Mouse (Mus musculus) urinary bladder, adult 2 months (tissue): Measurements from ENCODE around the gene Herpud1. TPM values are rescaled to one million over a fixed set of nuclear protein-coding genes. Genes with fewer than 3 reads are reported as not detected.
"Not testable (repeated sequence)": the region's sequence is repeated elsewhere in the genome, so short reads cannot be mapped to it uniquely, and the experiment has no call there.

Experiments used
- DNase-seq: peaks from one replicate; pipeline ENCODE4 v3.0.0; 2022; ENCODE audit warnings: low spot score
- polyA plus RNA-seq: library from polyadenylated mRNA; depleted of rRNA; stranded (reverse); fragments of >200 nt; gene quantifications from 2 replicates; pipeline ENCODE4 v1.2.3, GENCODE M21; 2012

The Herpud1 gene
- polyA plus RNA-seq, 1 experiment: 325 TPM

DNA sequence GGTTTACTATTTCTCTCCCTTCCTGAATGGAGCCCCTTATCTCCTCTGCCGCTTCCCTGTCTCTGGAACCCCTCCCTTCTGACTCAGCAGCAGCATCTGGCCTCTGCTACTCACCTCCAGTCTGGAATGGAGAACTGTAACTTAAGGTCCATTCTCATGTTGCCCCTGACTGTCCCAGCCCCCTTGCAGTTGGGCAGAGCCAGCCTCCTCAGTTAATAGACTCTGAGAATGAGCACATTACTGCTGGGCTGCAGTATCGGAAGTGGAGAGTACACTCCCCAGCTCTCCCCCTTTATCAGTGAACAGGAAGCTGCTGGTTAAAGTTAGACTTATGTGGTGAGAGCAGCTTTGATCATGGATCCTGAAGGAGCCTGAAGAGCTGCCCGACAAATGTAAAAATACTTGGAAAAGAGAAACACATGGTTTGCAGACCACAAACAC, 10.7 kb upstream of the Herpud1 start:
- no peak for DNase-seq

DNA sequence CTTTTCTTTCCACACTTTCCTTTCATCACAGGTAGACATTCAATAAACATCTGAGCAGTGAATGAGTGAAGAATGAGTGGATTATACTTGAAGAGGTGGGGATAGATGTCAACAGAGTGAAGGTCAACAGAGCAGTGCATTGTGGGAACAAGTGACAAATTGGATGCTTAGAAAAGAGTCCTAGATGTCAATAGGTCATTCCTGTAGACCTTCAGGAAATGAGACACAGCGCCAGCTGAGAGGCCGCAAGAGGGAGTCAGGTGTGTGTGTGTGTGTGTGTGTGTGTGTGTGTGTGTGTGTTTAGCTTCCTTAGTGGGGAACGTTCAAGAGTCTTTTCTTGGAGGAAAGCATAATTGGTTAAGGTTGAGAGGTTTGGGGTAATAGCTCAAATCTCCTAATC, 10.1 kb upstream of the Herpud1 start:
- no peak for DNase-seq

DNA sequence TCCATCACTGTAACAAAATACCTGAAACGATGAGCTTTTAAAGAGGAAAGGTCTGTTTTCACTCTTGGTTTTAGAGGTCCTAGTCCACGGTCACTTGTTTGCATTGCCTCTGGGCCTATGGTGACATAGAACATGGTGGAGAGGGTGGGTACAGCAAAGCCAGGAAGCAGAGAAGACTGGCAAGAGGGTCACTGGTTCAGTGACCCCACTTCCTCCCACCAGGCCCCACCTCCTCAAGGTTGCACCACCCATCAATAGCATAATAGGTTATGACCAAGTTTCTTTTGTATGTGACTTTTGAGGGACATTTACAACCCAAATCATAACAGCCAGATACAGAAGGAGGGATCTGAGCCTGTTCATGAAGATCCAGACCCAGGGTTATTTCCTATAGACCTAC, 9.7 kb upstream of the Herpud1 start:
- DNase-seq: no peak

DNA sequence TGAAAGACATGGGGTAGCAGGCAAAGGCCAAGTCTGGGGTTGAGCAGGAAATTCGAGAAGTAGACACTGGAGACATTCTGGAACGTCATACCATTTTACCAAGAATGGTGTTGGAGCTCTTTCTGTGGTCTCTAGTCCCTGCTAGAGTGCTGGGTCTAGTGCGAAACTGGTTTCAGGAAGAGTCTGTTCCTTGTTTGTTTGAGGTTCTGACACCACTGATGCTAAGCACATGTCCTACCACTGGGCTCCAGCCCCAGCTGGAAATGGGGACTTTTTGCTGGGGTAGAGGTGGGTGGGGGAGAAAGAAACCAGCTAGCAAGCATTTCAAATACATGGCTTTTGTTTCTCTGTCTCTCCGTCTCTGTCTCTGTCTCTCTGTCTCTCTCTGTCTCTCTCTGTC, 9.2 kb upstream of the Herpud1 start:
- DNase-seq: no peak

DNA sequence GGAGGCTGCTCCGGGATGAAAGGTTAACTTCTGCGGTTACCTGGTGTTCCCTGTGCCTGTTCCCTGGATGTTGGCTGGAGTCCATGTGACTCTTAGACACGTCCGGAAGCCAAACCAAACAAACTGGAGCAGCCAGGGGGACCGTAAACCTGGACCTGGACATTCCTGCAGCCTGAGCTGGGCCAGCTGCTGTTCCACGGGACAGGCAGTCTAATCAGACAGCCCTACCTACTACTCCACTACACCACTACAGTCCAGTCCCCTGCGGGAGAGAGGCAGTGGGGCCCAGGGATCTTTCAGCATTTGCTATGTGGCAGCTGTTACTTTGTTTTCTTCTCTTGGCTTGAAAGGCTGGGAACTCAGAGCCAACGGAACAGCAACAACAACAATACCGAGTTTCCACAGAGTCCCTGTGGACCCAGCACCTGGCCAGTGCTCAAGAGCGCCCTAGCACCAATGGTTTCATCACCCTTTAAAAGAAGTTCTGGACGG, 8.5 kb upstream of the Herpud1 start:
- DNase-seq: no peak

DNA sequence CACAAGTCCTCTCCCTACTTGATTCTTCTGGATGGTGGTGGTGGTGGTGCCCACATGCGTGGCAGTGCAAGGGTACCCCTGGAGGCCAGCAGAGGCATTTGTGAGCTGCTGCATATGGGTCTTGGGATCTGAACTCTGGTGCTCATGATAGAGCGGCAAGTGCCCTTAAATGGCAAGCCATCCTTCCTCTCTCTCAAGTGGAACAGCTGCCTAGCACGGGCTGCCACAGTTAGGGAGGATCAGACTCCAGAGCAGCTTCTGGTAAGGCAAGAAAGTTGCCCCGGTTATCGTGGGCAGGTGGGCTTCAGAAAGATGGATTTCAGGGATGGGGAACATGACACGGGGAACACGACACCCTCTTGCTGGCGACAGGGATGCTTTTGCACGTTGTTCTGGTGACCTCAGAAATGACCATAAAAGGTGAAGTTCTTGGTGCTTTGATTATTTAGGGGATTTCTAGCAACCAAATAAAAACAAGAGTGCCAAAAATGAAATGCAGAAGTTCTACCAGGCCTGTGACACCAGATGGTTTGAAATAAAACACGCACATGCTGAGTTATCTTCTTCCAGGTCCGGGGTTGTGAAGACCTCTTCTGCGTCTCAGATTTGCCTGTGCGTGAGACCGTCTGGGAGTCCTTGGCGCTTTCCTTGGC, 7.3 kb upstream of the Herpud1 start:
- DNase-seq: no peak

DNA sequence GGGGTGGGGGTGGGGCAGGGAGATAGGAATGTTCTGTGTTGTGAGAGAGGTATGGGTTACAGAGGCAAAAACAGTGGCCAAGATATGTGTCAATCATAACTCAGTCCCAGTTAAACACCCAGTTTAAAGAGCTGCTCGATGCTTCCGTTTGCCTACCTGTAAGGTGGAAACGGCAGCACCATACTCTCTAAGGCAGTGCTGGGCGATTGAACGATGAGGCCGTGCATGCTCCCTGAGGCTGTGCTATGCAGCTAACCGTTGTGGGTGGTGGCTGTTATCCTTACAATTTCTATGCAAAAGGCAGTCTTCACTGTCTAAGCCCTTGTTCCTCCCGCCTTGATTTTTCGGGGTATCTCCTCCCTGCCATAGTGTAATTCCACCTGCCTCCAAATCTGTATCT, 6.6 kb upstream of the Herpud1 start:
- no peak for DNase-seq

DNA sequence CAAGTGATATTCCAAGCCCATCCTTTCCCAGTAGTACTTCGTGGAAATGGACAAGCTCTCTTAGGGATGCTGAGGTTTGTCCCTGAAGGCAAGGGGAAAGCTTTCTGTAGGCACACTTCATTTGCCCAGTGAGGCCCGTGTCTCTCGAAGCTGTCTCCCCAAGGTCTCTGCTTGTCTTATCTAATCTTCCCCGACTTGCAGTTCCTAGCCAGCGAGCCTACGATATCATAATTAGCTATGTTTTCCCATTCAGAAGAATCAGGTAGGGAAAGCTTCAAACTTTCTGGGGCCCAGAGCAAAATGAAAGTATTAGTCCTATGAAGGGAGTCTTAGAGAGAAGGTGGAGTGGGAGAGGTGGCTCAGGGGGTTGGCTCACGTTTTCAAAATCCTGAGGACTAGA, 2.1 kb upstream of the Herpud1 start:
- no peak for DNase-seq

DNA sequence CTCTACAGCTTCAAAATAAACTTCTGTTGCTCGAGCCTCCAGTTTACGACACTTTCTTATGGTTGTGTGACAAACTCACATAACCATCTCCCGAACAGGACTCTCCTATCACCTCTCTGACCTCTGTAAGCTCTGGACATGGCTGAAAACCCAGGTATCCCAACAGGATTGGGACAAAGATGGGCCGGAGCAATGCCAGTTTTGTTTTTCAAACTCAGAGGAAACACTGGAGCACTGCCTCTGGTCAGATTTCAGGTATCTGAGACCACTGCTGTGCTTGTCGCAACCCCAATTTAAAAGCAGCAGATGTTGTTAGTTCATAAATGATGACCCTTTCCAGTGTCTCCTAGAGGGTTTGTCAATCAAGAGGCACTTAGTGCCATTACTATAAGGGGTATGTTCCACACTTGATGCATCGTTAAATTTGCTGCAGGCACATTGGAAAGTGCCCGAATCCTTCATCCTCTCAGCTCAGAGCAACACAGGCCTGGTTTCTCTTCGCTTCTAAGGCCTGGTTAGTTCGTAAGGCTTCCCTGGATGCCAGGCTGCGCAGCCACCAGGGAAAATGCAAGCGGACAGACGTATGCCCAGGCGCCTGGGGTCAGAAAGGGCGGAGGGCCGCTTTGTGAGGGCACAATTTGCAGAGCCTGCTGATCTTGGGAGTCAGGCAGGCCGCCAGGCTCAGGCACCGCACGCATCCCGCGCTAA, 578 bp upstream of the Herpud1 start:
- no peak for DNase-seq

DNA sequence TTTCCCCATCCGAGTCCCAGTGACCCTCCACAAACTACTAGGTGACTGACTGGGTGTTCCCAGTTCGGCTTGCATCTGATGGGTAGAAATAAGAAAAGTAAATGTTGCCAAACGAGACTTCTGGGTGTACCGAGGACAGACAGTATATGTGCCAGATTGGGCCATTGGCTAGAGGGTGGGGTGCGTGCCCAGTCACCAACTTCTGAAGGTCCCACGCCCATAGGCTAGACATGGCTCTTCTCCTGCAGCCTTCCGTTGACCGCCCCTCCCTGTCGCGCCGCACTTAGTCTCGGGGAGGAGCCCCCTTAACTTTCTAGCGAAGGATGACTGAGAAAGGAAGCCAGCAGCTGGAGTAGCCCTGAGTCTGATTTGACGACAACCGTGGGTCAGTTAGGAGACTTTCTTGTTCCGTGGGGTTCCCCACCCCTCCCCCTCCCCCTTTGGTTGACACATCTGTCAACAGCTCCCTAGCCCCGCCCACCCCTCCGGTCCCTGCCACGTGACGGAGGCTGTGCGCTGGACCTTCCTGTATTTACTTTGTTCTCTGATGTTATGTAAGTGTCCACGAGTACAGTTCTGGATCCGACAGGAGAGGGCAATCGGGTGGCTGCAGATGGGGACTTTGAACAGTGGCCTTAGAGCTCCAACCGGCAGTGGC, 918 bp downstream of the Herpud1 start:
- DNase-seq: peak; percentile 70

DNA sequence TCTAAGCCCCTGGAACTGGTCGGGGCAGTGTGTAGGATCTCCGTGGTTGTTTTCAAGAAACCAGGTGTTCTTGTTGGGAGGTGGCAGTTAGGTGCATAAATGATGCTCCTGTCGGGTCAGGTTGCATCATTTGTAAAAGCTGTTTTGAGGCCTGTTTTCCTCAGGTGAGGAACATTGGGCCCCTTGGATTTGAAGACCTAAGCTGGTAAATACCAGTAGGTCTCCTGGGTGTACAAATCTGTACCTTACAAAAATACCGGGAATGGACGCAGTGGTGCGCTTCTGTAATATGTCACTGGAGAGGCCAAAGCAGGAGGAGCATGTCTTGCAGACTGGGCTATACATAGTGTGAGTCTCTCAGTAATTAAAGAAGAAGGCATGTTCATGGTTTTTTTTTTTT, 1.5 kb downstream of the Herpud1 start:
- no peak for DNase-seq

DNA sequence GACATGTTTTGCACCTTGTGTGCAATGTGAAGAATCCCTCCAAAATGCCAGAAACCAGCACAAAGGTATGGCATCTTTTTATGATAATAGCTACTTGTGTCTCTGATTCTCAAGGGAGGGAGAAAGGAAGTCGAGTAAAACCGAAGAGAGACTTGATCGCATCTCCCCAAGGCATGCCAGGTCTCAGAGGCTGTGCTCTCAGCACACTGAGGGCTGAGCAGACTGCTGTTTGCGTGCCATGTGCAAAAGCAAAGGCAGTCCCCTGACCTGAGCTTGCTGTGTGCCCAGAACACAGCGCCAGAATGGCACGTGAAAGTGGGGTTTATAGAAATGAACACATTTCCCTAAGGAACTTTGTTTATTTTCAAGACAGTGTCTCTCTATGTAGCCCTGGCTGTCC, 3.3 kb downstream of the Herpud1 start:
- DNase-seq: no peak

DNA sequence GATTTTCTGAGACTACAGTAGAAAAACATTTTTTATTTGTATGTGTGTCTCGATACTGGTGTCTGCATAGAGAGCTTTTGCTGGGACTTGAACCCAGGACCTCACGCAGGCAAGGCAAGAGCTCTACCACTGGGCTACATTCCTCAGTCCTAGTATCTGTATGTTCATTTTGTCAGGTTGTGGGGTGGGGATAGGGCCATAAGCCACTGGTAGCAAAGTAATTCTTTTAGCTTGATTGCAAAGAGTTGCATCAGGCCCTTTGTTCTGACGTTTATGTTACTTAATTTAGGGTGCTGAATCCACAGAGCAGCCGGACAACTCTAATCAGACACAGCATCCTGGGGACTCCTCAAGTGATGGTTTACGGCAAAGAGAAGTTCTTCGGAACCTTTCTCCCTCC, 4.2 kb downstream of the Herpud1 start:
- no peak for DNase-seq

DNA sequence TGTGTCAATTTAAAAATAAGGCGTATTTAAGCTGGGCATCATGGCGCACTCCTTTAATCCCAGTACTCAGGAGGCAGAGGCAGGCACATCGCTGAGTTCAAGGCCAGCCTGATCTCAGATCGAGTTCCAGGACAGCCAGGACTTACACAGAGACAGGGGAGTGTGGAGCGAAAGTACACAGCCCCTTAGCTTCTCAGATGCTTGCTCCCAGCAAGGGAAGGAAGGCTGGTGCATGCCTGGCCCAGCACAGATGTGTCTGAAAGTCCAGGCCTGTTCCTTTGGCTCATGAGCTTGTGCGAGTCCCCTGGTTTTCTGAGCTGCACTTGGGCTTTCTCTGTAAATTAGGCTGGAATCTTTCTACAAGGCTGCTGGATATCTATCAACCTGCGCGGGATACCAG, 4.7 kb downstream of the Herpud1 start:
- no peak for DNase-seq

DNA sequence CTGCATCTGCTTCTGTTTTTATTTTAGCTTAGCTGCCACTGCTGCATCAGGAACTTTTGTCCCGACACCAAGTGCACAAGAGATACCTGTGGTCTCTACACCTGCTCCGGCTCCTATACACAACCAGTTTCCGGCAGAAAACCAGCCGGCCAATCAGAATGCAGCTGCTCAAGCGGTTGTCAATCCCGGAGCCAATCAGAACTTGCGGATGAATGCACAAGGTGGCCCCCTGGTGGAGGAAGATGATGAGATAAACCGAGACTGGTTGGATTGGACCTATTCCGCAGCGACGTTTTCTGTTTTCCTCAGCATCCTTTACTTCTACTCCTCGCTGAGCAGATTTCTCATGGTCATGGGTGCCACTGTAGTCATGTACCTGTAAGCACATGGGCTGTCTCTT, 5.9 kb downstream of the Herpud1 start:
- no peak for DNase-seq

DNA sequence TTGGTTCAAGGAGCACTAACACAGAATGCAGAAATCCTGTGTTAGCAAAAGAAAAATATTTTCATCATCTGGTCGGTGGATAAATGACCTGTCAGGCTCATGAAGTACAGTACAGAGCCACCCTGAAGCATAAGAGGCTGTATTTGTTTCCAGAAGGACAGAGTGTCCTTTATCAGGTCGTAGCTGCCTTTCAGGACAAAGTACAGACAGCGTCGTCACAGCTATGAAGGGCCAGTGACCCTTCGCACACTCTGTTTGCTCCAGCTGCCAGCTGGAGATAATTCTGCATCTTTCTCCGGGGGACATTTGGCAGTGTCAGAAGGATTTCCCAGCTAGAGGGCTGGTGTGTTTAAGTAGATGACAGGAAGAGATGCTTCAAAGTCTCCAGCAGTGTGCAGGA, 6.4 kb downstream of the Herpud1 start:
- no peak for DNase-seq

DNA sequence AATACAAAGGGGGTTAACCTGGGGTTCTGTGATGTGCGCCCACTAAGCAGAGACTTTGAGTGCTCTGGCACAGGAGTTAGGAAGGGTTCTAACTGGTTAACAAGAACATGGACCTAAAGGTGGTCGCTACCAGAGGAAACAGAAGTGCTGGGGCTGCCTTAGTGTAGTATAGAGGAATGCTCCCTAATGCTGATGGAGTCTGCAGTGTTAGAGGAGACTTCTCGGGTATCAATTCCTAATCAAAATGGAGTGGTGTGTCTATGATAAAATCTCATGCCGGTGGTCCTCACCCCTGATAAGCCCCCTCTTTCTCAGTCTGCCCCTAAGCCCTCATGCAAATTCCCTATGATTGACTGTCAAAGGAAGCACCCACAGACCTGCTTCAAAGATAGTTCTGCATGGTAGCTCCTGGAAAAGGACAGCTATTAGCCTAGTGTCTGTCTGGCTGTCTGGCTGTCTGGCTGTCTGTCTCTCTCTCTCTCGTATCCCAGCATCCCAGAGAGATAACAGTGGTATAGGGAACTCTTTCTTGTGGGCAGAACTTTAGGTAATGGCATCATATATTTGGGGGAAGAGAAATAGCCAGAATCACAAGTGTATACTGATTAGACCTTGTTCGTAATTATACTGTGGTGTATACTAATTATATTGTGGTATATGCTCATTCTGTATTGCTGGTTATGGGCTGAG, 9.8 kb downstream of the Herpud1 start:
- no peak for DNase-seq

DNA sequence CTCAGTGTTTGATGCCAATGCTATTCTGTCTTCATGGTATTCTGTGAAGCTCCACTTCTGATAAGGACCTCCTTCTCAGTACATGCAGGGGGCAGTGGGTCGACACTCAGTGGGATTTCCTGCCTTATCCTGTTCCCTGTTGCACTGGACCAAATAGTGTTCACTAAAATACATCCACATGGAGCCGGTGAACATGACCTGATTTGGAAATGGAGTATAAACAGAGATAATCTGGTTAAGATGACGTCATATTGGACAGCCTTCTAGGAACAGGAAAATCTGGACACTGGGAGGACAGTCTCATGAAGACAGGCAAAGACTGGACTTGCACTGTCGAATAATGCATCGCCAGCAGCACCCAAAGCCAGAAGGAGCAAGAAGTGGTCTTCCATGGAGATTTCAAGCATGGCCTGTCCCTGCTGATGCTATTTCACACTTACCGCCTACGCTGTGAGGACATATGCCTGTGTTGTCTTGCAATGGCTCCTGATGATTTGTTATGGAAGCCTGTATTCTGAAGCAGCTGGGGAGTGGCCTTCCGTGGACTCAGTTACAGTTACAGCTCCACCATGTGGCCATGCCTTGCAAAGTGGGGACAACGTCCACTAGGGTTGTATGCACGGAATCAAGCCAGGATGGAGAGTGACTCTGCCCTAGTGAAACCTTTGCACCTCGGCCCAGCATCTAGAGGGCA, 10.9 kb downstream of the Herpud1 start:
- no peak for DNase-seq

DNA sequence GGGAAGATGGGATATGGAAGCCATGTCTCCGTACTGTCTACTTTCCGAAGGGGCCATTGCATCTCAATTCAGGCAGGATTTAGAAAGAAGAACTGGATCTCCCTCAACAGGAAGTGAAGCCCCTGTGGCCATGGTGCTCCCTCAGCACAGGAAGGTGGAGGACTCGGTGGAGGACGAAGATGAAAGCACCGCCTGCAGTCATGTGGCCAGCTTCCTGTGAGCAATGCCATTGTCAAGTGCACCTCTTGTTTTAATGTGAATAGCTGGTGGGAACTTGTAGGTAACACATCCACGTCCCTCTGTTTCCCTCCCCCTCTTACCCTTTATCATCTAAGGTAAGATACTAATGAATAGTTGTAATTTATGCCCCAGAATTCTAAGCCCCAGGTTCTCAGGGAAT, 12.3 kb downstream of the Herpud1 start:
- DNase-seq: no peak

DNA sequence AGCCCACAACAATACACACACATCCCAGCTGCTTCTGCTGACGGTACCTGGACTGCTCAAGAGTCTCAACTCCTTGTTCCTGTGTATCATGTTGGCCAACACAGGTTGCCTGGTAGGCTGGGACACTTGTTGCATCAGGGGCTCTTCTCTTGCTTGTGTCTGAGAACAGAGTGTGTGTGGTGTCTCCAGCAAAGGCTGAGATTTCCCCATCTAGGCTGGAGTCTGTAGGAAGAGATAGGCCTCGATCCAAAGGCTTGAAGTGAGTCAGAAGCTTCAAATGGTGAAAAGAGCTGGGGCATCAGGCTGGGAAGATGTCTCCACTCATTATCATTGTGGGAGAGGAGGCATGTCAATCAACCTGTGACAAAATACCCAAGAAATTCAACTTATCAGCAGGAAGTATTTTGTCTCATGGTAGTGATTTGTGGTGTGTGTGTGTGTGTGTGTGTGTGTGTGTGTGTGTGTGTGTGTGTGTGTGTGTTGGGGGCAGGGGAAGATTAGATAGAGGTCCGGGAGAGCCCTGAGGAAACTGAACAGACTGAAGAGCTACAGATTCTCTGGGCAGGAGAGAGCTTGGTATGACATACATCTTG, 13.2 kb downstream of the Herpud1 start:
- no peak for DNase-seq

DNA sequence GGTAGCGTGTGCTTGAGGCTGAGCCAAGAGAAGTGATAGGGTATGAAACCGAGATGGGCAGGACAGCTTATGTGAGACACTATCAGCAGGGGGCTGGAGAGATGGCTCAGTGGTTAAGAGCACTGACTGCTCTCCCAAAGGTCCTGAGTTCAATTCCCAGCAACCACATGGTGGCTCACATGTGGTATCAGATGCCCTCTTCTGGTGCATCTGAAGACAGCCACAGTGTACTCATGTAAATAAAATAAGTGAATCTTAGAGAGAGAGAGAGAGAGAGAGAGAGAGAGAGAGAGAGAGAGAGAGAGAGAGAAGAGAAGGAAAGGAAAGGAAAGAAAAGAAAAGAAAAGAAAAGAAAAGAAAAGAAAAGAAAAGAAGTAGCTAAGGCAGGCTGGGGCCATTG, 13.7 kb downstream of the Herpud1 start:
- not testable (repeated sequence) for DNase-seq
